Mouse (Mus musculus) hindbrain, embryonic 14.5 days (tissue): Measurements from ENCODE around the gene Gbgt1. TPM values are rescaled to one million over a fixed set of nuclear protein-coding genes. Genes with fewer than 3 reads are reported as not detected.
"Not testable (repeated sequence)": the region's sequence is repeated elsewhere in the genome, so short reads cannot be mapped to it uniquely, and the experiment has no call there.

Experiments
- ATAC-seq: fragments of 200-750 bp; cut with Nextera tagmentation; 2 replicates; pipeline ENCODE4 v1.8.0; 2017; ENCODE audit warnings: moderate number of reproducible peaks, mild to moderate bottlenecking, moderate TSS enrichment, moderate library complexity; ENCODE audit not compliant: low FRiP score
- DNase-seq: peaks from one replicate; pipeline ENCODE4 v3.0.0-alpha.2; 2015; ENCODE audit warnings: low spot score
- H3K27ac ChIP-seq: fragments of 300-500 bp; sonication (generic); 2 replicates; pipeline ENCODE4 v1.5.1; 2014; ENCODE audit warnings: mild to moderate bottlenecking, moderate library complexity
- H3K27me3 ChIP-seq: fragments of 300-500 bp; sonication (generic); 2 replicates; pipeline ENCODE4 v1.6.1; 2014; ENCODE audit warnings: mild to moderate bottlenecking, low read length, mixed read lengths; ENCODE audit not compliant: control insufficient read depth, insufficient read depth
- H3K36me3 ChIP-seq: fragments of 300-500 bp; sonication (generic); replicated peaks from 2 replicates; pipeline ENCODE4 v1.6.1; 2014; ENCODE audit not compliant: control insufficient read depth, insufficient read depth
- H3K4me1 ChIP-seq: fragments of 300-500 bp; sonication (generic); replicated peaks from 2 replicates; pipeline ENCODE4 v1.6.1; 2014; ENCODE audit warnings: antibody characterized with exemption, low read length, mixed read lengths; ENCODE audit not compliant: control insufficient read depth, insufficient read depth
- H3K4me2 ChIP-seq: fragments of 300-500 bp; sonication (generic); replicated peaks from 2 replicates; pipeline ENCODE4 v1.6.1; 2014; ENCODE audit warnings: mild to moderate bottlenecking, moderate library complexity
- H3K4me3 ChIP-seq: fragments of 300-500 bp; sonication (generic); replicated peaks from 2 replicates; pipeline ENCODE4 v1.5.1; 2014; ENCODE audit warnings: mild to moderate bottlenecking, low read length
- H3K9ac ChIP-seq: fragments of 300-500 bp; sonication (generic); 2 replicates; pipeline ENCODE4 v1.6.1; 2014
- H3K9me3 ChIP-seq: fragments of 300-500 bp; sonication (generic); 2 replicates; pipeline ENCODE4 v1.6.1; 2016; ENCODE audit warnings: low read length; ENCODE audit not compliant: control insufficient read depth
- WGBS: fragments of 180-500 bp; shearing (Covaris S2); extraction: QIAGEN DNeasy Blood & Tissue Kit; methylation state at CpG from one replicate; pipeline ENCODE4 v1.1.7; 2014; 5-methylcytosine and 5-hydroxymethylcytosine counted together
- polyA plus RNA-seq: library from polyadenylated mRNA; unstranded; fragments of >200 nt; fragmentation: Nextera tagmentation; extraction: Ambion mirVana; gene quantifications from 2 replicates; pipeline ENCODE4 v1.2.1, GENCODE M21; 2014

Gene Gbgt1
- polyA plus RNA-seq, 1 experiment from 2014 or later: 1.7 TPM

GRCm38 (mm10) chr2:28495801-28496595 is 693 bp upstream of the Gbgt1 start:
- H3K4me2 ChIP-seq: no peak overlapping the region
- H3K36me3 ChIP-seq: no peaks in the 10 kb centered on the region
- H3K9ac ChIP-seq: no peak overlapping the region
- no peaks in the 10 kb centered on the region for H3K27me3 ChIP-seq
- no peaks in the 10 kb centered on the region for H3K4me1 ChIP-seq
- ATAC-seq: no peak
- H3K4me3 ChIP-seq: no peak overlapping the region
- 87% methylated on average over 16 of the region's 16 CpGs for WGBS
- no peaks in the 10 kb centered on the region for H3K9me3 ChIP-seq
- no peak overlapping the region for H3K27ac ChIP-seq
- DNase-seq: no peak

GRCm38 (mm10) chr2:28497561-28497960 is 870 bp downstream of the Gbgt1 start:
- no peak for ATAC-seq

GRCm38 (mm10) chr2:28498431-28498830 is 1.7 kb downstream of the Gbgt1 start:
- no peak for ATAC-seq
- no peak overlapping the region for H3K9ac ChIP-seq
- no peaks in the 10 kb centered on the region for H3K9me3 ChIP-seq
- no peak overlapping the region for H3K27ac ChIP-seq
- no peak overlapping the region for H3K4me3 ChIP-seq
- WGBS: 82% methylated on average over 4 of the region's 4 CpGs
- DNase-seq: no peak
- no peak overlapping the region for H3K4me2 ChIP-seq
- H3K27me3 ChIP-seq: no peaks in the 10 kb centered on the region
- H3K4me1 ChIP-seq: no peaks in the 10 kb centered on the region
- H3K36me3 ChIP-seq: no peaks in the 10 kb centered on the region

More at GRCm38 (mm10) chr2:28497561-28497960, 870 bp downstream of the Gbgt1 start:
- H3K9me3 ChIP-seq: no peaks in the 10 kb centered on the region
- no peak for DNase-seq
- no peaks in the 10 kb centered on the region for H3K4me1 ChIP-seq
- no peak overlapping the region for H3K27ac ChIP-seq
- 81% methylated on average over 5 of the region's 5 CpGs for WGBS
- H3K36me3 ChIP-seq: no peaks in the 10 kb centered on the region
- H3K4me2 ChIP-seq: no peak overlapping the region
- no peaks in the 10 kb centered on the region for H3K27me3 ChIP-seq
- no peak overlapping the region for H3K9ac ChIP-seq
- no peak overlapping the region for H3K4me3 ChIP-seq

- no peaks in the 10 kb centered on the region for H3K27me3 ChIP-seq
- no peak overlapping the region for H3K9ac ChIP-seq
- H3K4me1 ChIP-seq: no peaks in the 10 kb centered on the region
- no peak overlapping the region for H3K4me3 ChIP-seq
- no peaks in the 10 kb centered on the region for H3K36me3 ChIP-seq
- WGBS: 88% methylated on average over 10 of the region's 10 CpGs
- no peaks in the 10 kb centered on the region for H3K9me3 ChIP-seq
- no peak overlapping the region for H3K4me2 ChIP-seq
- no peak for DNase-seq
- H3K27ac ChIP-seq: no peak overlapping the region
- no peak for ATAC-seq
Observed at GRCm38 (mm10) chr2:28502987-28503386, 6.3 kb downstream of the Gbgt1 start.

GRCm38 (mm10) chr2:28504676-28505075 is 8.0 kb downstream of the Gbgt1 start:
- Histone ChIP-seq H3K27ac (no peak overlapping the region), H3K9me3 (no peaks in the 10 kb centered on the region), H3K4me3 (no peak overlapping the region), H3K4me2 (no peak overlapping the region), H3K9ac (no peak overlapping the region), H3K27me3 (no peaks in the 10 kb centered on the region), H3K36me3 (no peaks in the 10 kb centered on the region), H3K4me1 (no peaks in the 10 kb centered on the region)
- no peak for DNase-seq
- ATAC-seq: no peak
- WGBS: 92% methylated on average over 13 of the region's 13 CpGs

GRCm38 (mm10) chr2:28505795-28506194 is 9.1 kb downstream of the Gbgt1 start, which contains the start of gene Gm10134:
Gene Gm10134 (plus strand): TSS chr2:28506095.
- no peaks in the 10 kb centered on the region for H3K9me3 ChIP-seq
- H3K4me3 ChIP-seq: no peak within 1 kb of the TSS
- no peak within 1 kb of the TSS for H3K4me2 ChIP-seq
- WGBS: 83% methylated on average over 3 of the region's 3 CpGs
- H3K36me3 ChIP-seq: no peaks in the 10 kb centered on the region
- no peaks in the 10 kb centered on the region for H3K4me1 ChIP-seq
- no peak within 1 kb of the TSS for H3K27ac ChIP-seq
- H3K9ac ChIP-seq: no peak within 1 kb of the TSS
- ATAC-seq (no peak), DNase-seq (no peak)
- no peaks in the 10 kb centered on the region for H3K27me3 ChIP-seq

- no peak overlapping the region for H3K4me2 ChIP-seq
- H3K27me3 ChIP-seq: no peaks in the 10 kb centered on the region
- H3K36me3 ChIP-seq: no peaks in the 10 kb centered on the region
- no peaks in the 10 kb centered on the region for H3K9me3 ChIP-seq
- 91% methylated on average over 6 of the region's 6 CpGs for WGBS
- H3K9ac ChIP-seq: no peak overlapping the region
- H3K4me1 ChIP-seq: no peaks in the 10 kb centered on the region
- DNase-seq (no peak), ATAC-seq (no peak)
- H3K4me3 ChIP-seq: no peak overlapping the region
- H3K27ac ChIP-seq: no peak overlapping the region
Observed at GRCm38 (mm10) chr2:28506291-28506690, 9.6 kb downstream of the Gbgt1 start.

- not testable (repeated sequence) for H3K27me3 ChIP-seq, H3K4me2 ChIP-seq, ATAC-seq, H3K9ac ChIP-seq, H3K9me3 ChIP-seq, DNase-seq, H3K27ac ChIP-seq, H3K4me3 ChIP-seq
- WGBS: 53% methylated on average over 5 of the region's 5 CpGs
- peaks cover 12% of the 10 kb centered on the region for H3K36me3 ChIP-seq
- peaks cover 26% of the 10 kb centered on the region for H3K4me1 ChIP-seq
Observed at GRCm38 (mm10) chr2:28511600-28511999, 14.9 kb downstream of the Gbgt1 start.

GRCm38 (mm10) chr2:28512798-28513401 is 16.2 kb downstream of the Gbgt1 start, which contains the start of gene Ralgds:
Gene Ralgds (plus strand): TSS chr2:28513125.
- H3K27me3 ChIP-seq: no peaks in the 10 kb centered on the region
- peak within 1 kb of the TSS; percentile 91 for H3K27ac ChIP-seq
- peaks cover 13% of the 10 kb centered on the region for H3K36me3 ChIP-seq
- under 1% methylated on average over 61 of the region's 71 CpGs for WGBS
- DNase-seq (peak; percentile 69), ATAC-seq (peak; percentile 78)
- peak within 1 kb of the TSS; percentile 94 for H3K4me2 ChIP-seq
- peak within 1 kb of the TSS; percentile 97 for H3K4me3 ChIP-seq
- H3K9ac ChIP-seq: peak within 1 kb of the TSS; percentile 97
- H3K9me3 ChIP-seq: no peaks in the 10 kb centered on the region
- H3K4me1 ChIP-seq: peaks cover 38% of the 10 kb centered on the region
